Comparison of ENCODE assay signal across 9 mouse cellular contexts in genomic region chr13:45390312-45390961, GRCm38 (mm10). TPM values are rescaled to one million over a fixed set of nuclear protein-coding genes. Genes with fewer than 3 reads are reported as not detected.
DNase-seq lines count a peak whose midpoint lies in the region; ATAC-seq and TF ChIP-seq lines count a peak whose summit lies in the region.
"Had no signal": no experiment of that assay in that cellular context is flagged by ENCODE, and none has a peak within 500 bp of the region (broad histone marks: within the 10 kb centered on the region; RNA-seq: fewer than 3 reads in every experiment).

No protein-coding gene starts in this region.

- H3K4me3 ChIP-seq in layer of hippocampus, adult 2 months = peak overlapping the region; percentile 97
- peak overlapping the region; percentile 65 for H3K4me3 ChIP-seq in intestine, postnatal 0 days (ENCODE audit: low read depth, low read length)
- H3K4me3 ChIP-seq in liver, postnatal 0 days (ENCODE audit: low read depth, low read length) = peak overlapping the region; percentile 83
- H3K4me3 ChIP-seq in neural tube, embryonic 14.5 days (ENCODE audit: low read depth, low read length) = peak overlapping the region; percentile 69

- no peaks in the 10 kb centered on the region for H3K36me3 ChIP-seq in intestine, postnatal 0 days (ENCODE audit: control insufficient read depth, insufficient read depth)
- peaks cover 26% of the 10 kb centered on the region for H3K36me3 ChIP-seq in liver, postnatal 0 days (replicated peaks; ENCODE audit: insufficient read depth, low read length)
- no peaks in the 10 kb centered on the region for H3K36me3 ChIP-seq in neural tube, embryonic 14.5 days (ENCODE audit: control insufficient read depth, insufficient read depth, low read length)

- no peaks in the 10 kb centered on the region for H3K27me3 ChIP-seq in intestine, postnatal 0 days (replicated peaks; ENCODE audit: control insufficient read depth, insufficient read depth, low read length)
- peaks cover 4% of the 10 kb centered on the region; the same call in 1 of the 2 replicates for H3K27me3 ChIP-seq in liver, postnatal 0 days (ENCODE audit: insufficient read depth, low read length)
- H3K27me3 ChIP-seq in neural tube, embryonic 14.5 days (ENCODE audit: control insufficient read depth, insufficient read depth, low read length) = no peaks in the 10 kb centered on the region
- H3K27me3 ChIP-seq: Patski had no signal

- no peak for DNase-seq in layer of hippocampus, adult 2 months (ENCODE audit: low spot score in 2 of 2)
- DNase-seq in layer of hippocampus, postnatal 14 days (ENCODE audit: low spot score in 2 of 2) = no peak
- peak; percentile 53 to 55 for DNase-seq in cerebellum, postnatal 14 days
- DNase-seq in heart, adult 11 months = peak; percentile 96
- peak; percentile 57 for DNase-seq in liver, postnatal 0 days
- peak; percentile 41 for DNase-seq in thymus, postnatal 0 days (ENCODE audit: low spot score)

- 0 out of 2 replicates have a peak, but pooled peaks have one; percentile 7 for ATAC-seq in intestine, postnatal 0 days
- ATAC-seq in liver, postnatal 0 days = peak; percentile 20; the same call in 1 of the 2 replicates
- peak; percentile 36; the same call in 1 of the 2 replicates for ATAC-seq in neural tube, embryonic 14.5 days (ENCODE audit: low read depth)

- H3K4me2 ChIP-seq in intestine, postnatal 0 days (replicated peaks; ENCODE audit: low read depth) = peak overlapping the region; percentile 95
- H3K4me2 ChIP-seq in liver, postnatal 0 days (ENCODE audit: low read depth, low read length) = peak overlapping the region; percentile 76
- H3K4me2 ChIP-seq in neural tube, embryonic 14.5 days (ENCODE audit: low read depth, low read length) = peak overlapping the region; percentile 59

- peaks cover 7% of the 10 kb centered on the region; the same call in 1 of the 2 replicates for H3K4me1 ChIP-seq in intestine, postnatal 0 days (replicated peaks; ENCODE audit: control insufficient read depth, insufficient read depth, low read length)
- H3K4me1 ChIP-seq in liver, postnatal 0 days (ENCODE audit: insufficient read depth) = peaks cover 34% of the 10 kb centered on the region
- H3K4me1 ChIP-seq in neural tube, embryonic 14.5 days (ENCODE audit: control insufficient read depth, insufficient read depth, low read length) = peaks cover 9% of the 10 kb centered on the region; the same call in 1 of the 2 replicates

- TF ChIP-seq CTCF in layer of hippocampus, adult 2 months (conservative IDR thresholded peaks at IDR 0.05) = peak; percentile 39
- peak; percentile 59 for TF ChIP-seq CTCF in intestine, postnatal 0 days (IDR thresholded peaks at IDR 0.05; ENCODE audit: low read depth)
- TF ChIP-seq CTCF in liver, postnatal 0 days (IDR thresholded peaks at IDR 0.05; ENCODE audit: low read depth) = peak; percentile 35; the same call in 1 of the 2 replicates

- H3K9me3 ChIP-seq in intestine, postnatal 0 days (ENCODE audit: control insufficient read depth) = no peaks in the 10 kb centered on the region
- no peaks in the 10 kb centered on the region for H3K9me3 ChIP-seq in liver, postnatal 0 days (ENCODE audit: low read length)
- no peaks in the 10 kb centered on the region for H3K9me3 ChIP-seq in neural tube, embryonic 14.5 days (ENCODE audit: control insufficient read depth, low read length)

- peak overlapping the region; percentile 95 for H3K27ac ChIP-seq in layer of hippocampus, adult 2 months
- H3K27ac ChIP-seq in intestine, postnatal 0 days (ENCODE audit: low read depth, low read length) = peak overlapping the region; percentile 54; the same call in 1 of the 2 replicates
- peak overlapping the region; percentile 83 for H3K27ac ChIP-seq in liver, postnatal 0 days (ENCODE audit: low read depth)
- H3K27ac ChIP-seq in neural tube, embryonic 14.5 days (ENCODE audit: low read depth, low read length) = no peak overlapping the region

- peak overlapping the region; percentile 64 for H3K9ac ChIP-seq in intestine, postnatal 0 days (ENCODE audit: low read depth, low read length)
- peak overlapping the region; percentile 87 for H3K9ac ChIP-seq in liver, postnatal 0 days (replicated peaks)
- peak overlapping the region; percentile 65 for H3K9ac ChIP-seq in neural tube, embryonic 14.5 days (replicated peaks; ENCODE audit: low read depth, low read length)

- TF ChIP-seq EP300 in liver, postnatal 0 days (IDR thresholded peaks at IDR 0.05; ENCODE audit: low read depth) = peak; percentile 64

- WGBS in intestine, postnatal 0 days = 3% methylated on average over 25 of the region's 25 CpGs
- under 1% methylated on average over 25 of the region's 25 CpGs for WGBS in liver, postnatal 0 days (ENCODE audit: insufficient replicate concordance)
- WGBS in neural tube, embryonic 14.5 days = 4% methylated on average over 25 of the region's 25 CpGs

RNA-seq across cellular contexts. Expression of gene Mylip, which starts 0.9 kb away (rescaled TPM):
- total RNA-seq in layer of hippocampus, adult 2 months (2021) = 10 to 100 TPM; 18.8 to 21.0 TPM
- 10 to 100 TPM; 17.7 to 22.2 TPM for total RNA-seq in layer of hippocampus, postnatal 14 days (2021)
- 2.1 and 2.2 TPM in 2 replicates for polyA plus RNA-seq in intestine, postnatal 0 days (2015; fragmentation: Nextera tagmentation; extraction: Ambion mirVana)
- 6.9 and 7.4 TPM in 2 replicates for polyA plus RNA-seq in liver, postnatal 0 days (2015; fragmentation: Nextera tagmentation; extraction: Ambion mirVana)
- polyA plus RNA-seq in neural tube, embryonic 14.5 days (2014; fragmentation: Nextera tagmentation; extraction: Ambion mirVana) = 4.4 and 4.7 TPM in 2 replicates
- polyA plus RNA-seq in thymus, postnatal 0 days (2015; fragmentation: Nextera tagmentation; extraction: Ambion mirVana) = 8.0 and 15.6 TPM in 2 replicates

Comparison
In these comparisons a context has a peak if more than half of its experiments do, and no peak if none do; other contexts are left out.
1. DNase-seq: peak in cerebellum, postnatal 14 days (2 of 2), heart, adult 11 months (single experiment), liver, postnatal 0 days (single experiment) and thymus, postnatal 0 days (single experiment); none in layer of hippocampus, adult 2 months (0 of 2) and layer of hippocampus, postnatal 14 days (0 of 2).
2. Peak in every context shown above with its lines, with median percentiles within 50 percentile points of each other: H3K4me3 ChIP-seq, CTCF ChIP-seq, ATAC-seq, H3K4me2 ChIP-seq and H3K9ac ChIP-seq.